Mouse (Mus musculus) midbrain, postnatal 0 days (tissue): ENCODE data around the gene Ofd1. TPM values are rescaled to one million over a fixed set of nuclear protein-coding genes. Genes with fewer than 3 reads are reported as not detected.

Experiments used
- ATAC-seq: fragments of 200-750 bp; cut with Nextera tagmentation; 2 replicates; pipeline ENCODE4 v1.8.0; 2017; ENCODE audit warnings: moderate number of reproducible peaks, mild to moderate bottlenecking, moderate TSS enrichment, moderate library complexity; ENCODE audit not compliant: low FRiP score
- DNase-seq: peaks from one replicate; pipeline ENCODE4 v3.0.0-alpha.2; 2015; ENCODE audit warnings: low spot score
- H3K27ac ChIP-seq: fragments of 300-500 bp; sonication (generic); 2 replicates; pipeline ENCODE4 v1.5.1; 2014; ENCODE audit warnings: low read depth, mild to moderate bottlenecking, low read length, mixed read lengths
- H3K27me3 ChIP-seq: fragments of 300-500 bp; sonication (generic); 2 replicates; pipeline ENCODE4 v1.6.1; 2014; ENCODE audit warnings: low read length, control low read depth, mixed read lengths; ENCODE audit not compliant: insufficient read depth
- H3K36me3 ChIP-seq: fragments of 300-500 bp; sonication (generic); 2 replicates; pipeline ENCODE4 v1.6.1; 2014; ENCODE audit warnings: low read length, control low read depth, mixed read lengths; ENCODE audit not compliant: insufficient read depth
- H3K4me1 ChIP-seq: fragments of 300-500 bp; sonication (generic); 2 replicates; pipeline ENCODE4 v1.6.1; 2014; ENCODE audit warnings: mild to moderate bottlenecking, control low read depth, antibody characterized with exemption, low read length, mixed read lengths; ENCODE audit not compliant: insufficient read depth
- H3K4me2 ChIP-seq: fragments of 300-500 bp; sonication (generic); 2 replicates; pipeline ENCODE4 v1.6.1; 2014; ENCODE audit warnings: low read depth, mild to moderate bottlenecking, low read length, mixed read lengths; ENCODE audit not compliant: poor library complexity, severe bottlenecking
- H3K4me3 ChIP-seq: fragments of 300-500 bp; sonication (generic); 2 replicates; pipeline ENCODE4 v1.5.1; 2014; ENCODE audit warnings: low read depth, mild to moderate bottlenecking, low read length, moderate library complexity
- H3K9ac ChIP-seq: fragments of 300-500 bp; sonication (generic); replicated peaks from 2 replicates; pipeline ENCODE4 v1.6.1; 2014; ENCODE audit warnings: mild to moderate bottlenecking, low read length, moderate library complexity, mixed read lengths; ENCODE audit not compliant: poor library complexity, severe bottlenecking
- H3K9me3 ChIP-seq: fragments of 300-500 bp; sonication (generic); 2 replicates; pipeline ENCODE4 v1.6.1; 2016; ENCODE audit warnings: low read length, control low read depth
- CTCF ChIP-seq: IDR thresholded peaks from 2 replicates; pipeline ENCODE4 v1.5.1; 2016; ENCODE audit warnings: antibody characterized with exemption, mild to moderate bottlenecking
- WGBS: fragments of 180-500 bp; shearing (Covaris S2); extraction: QIAGEN DNeasy Blood & Tissue Kit; methylation state at CpG from one replicate; pipeline ENCODE4 v1.1.7; 2014; 5-methylcytosine and 5-hydroxymethylcytosine counted together
- polyA plus RNA-seq: library from polyadenylated mRNA; unstranded; fragments of >200 nt; fragmentation: Nextera tagmentation; extraction: Ambion mirVana; gene quantifications from 2 replicates; pipeline ENCODE4 v1.2.1, GENCODE M21; 2015
- total RNA-seq: library from RNA; depleted of rRNA; stranded (reverse); fragments of >200 nt; gene quantifications from 2 replicates; pipeline ENCODE4 v1.2.3, GENCODE M21; 2014

Gene Ofd1
- total and polyA plus RNA-seq, 2 experiments from 2014 or later: 5.3 to 6.7 TPM

GRCm38 (mm10) chrX:166378652-166379051 lies 61.9 kb downstream of the Ofd1 start:
- TF ChIP-seq CTCF: no peak
- H3K4me1 ChIP-seq: no peaks in the 10 kb centered on the region
- no peak overlapping the region for H3K9ac ChIP-seq
- H3K4me3 ChIP-seq: no peak overlapping the region
- DNase-seq (no peak), ATAC-seq (no peak)
- no peak overlapping the region for H3K4me2 ChIP-seq
- no peaks in the 10 kb centered on the region for H3K9me3 ChIP-seq
- no peak overlapping the region for H3K27ac ChIP-seq
- no peaks in the 10 kb centered on the region for H3K27me3 ChIP-seq
- WGBS: 86% methylated on average over 5 of the region's 5 CpGs
- H3K36me3 ChIP-seq: peaks cover 13% of the 10 kb centered on the region

- H3K27me3 ChIP-seq: no peaks in the 10 kb centered on the region
- H3K4me2 ChIP-seq: no peak overlapping the region
- peak; percentile 9 for DNase-seq
- no peak for ATAC-seq
- 77% methylated on average over 9 of the region's 9 CpGs for WGBS
- H3K9ac ChIP-seq: no peak overlapping the region
- no peak for TF ChIP-seq CTCF
- peaks cover 3% of the 10 kb centered on the region; the same call in 1 of the 2 replicates for H3K36me3 ChIP-seq
- H3K4me1 ChIP-seq: no peaks in the 10 kb centered on the region
- H3K9me3 ChIP-seq: no peaks in the 10 kb centered on the region
- H3K4me3 ChIP-seq: no peak overlapping the region
- no peak overlapping the region for H3K27ac ChIP-seq
Observed at GRCm38 (mm10) chrX:166376681-166377328, 63.7 kb downstream of the Ofd1 start.

GRCm38 (mm10) chrX:166365458-166366213 lies 74.9 kb downstream of the Ofd1 start:
- H3K4me3 ChIP-seq: no peak overlapping the region
- no peak for TF ChIP-seq CTCF
- ATAC-seq (no peak), DNase-seq (peak; percentile 46)
- WGBS: 60% methylated on average over 8 of the region's 8 CpGs
- no peak overlapping the region for H3K4me2 ChIP-seq
- no peak overlapping the region; the same call in 1 of the 2 replicates for H3K27ac ChIP-seq
- H3K4me1 ChIP-seq: no peaks in the 10 kb centered on the region
- no peaks in the 10 kb centered on the region for H3K36me3 ChIP-seq
- H3K9ac ChIP-seq: no peak overlapping the region
- H3K9me3 ChIP-seq: no peaks in the 10 kb centered on the region
- H3K27me3 ChIP-seq: no peaks in the 10 kb centered on the region

- H3K4me2 ChIP-seq: no peak overlapping the region
- H3K9me3 ChIP-seq: no peaks in the 10 kb centered on the region
- H3K9ac ChIP-seq: no peak overlapping the region
- H3K27me3 ChIP-seq: peaks cover 3% of the 10 kb centered on the region; the same call in 1 of the 2 replicates
- 90% methylated on average over 4 of the region's 4 CpGs for WGBS
- TF ChIP-seq CTCF: no peak
- H3K4me1 ChIP-seq: no peaks in the 10 kb centered on the region
- DNase-seq (no peak), ATAC-seq (no peak)
- H3K4me3 ChIP-seq: no peak overlapping the region
- no peak overlapping the region for H3K27ac ChIP-seq
- H3K36me3 ChIP-seq: no peaks in the 10 kb centered on the region; the same call in 1 of the 2 replicates
Observed at GRCm38 (mm10) chrX:166360455-166360854, 80.0 kb downstream of the Ofd1 start.

- Histone ChIP-seq H3K4me1 (no peaks in the 10 kb centered on the region), H3K9me3 (no peaks in the 10 kb centered on the region), H3K4me2 (no peak overlapping the region), H3K36me3 (no peaks in the 10 kb centered on the region; the same call in 1 of the 2 replicates), H3K27me3 (peaks cover 6% of the 10 kb centered on the region; the same call in 1 of the 2 replicates), H3K4me3 (no peak overlapping the region), H3K9ac (no peak overlapping the region), H3K27ac (no peak overlapping the region)
- ATAC-seq (no peak), DNase-seq (no peak)
- TF ChIP-seq CTCF: no peak
- 90% methylated on average over 2 of the region's 2 CpGs for WGBS
Observed at GRCm38 (mm10) chrX:166359927-166360440, 80.5 kb downstream of the Ofd1 start.

- peaks cover 7% of the 10 kb centered on the region; the same call in 1 of the 2 replicates for H3K27me3 ChIP-seq
- H3K4me1 ChIP-seq: no peaks in the 10 kb centered on the region
- TF ChIP-seq CTCF: no peak
- H3K27ac ChIP-seq: no peak overlapping the region
- no peaks in the 10 kb centered on the region; the same call in 1 of the 2 replicates for H3K36me3 ChIP-seq
- DNase-seq (no peak), ATAC-seq (no peak)
- WGBS: 71% methylated on average over 2 of the region's 2 CpGs
- no peak overlapping the region for H3K4me2 ChIP-seq
- H3K9me3 ChIP-seq: no peaks in the 10 kb centered on the region
- no peak overlapping the region for H3K9ac ChIP-seq
- no peak overlapping the region for H3K4me3 ChIP-seq
Observed at GRCm38 (mm10) chrX:166358955-166359354, 81.5 kb downstream of the Ofd1 start.
